Mouse (Mus musculus): ENCODE measurements around the gene Twf2.

GRCm38 (mm10) chr9:106251066-106251465 lies 48.2 kb downstream of the Twf2 start:
- no peak for TF ChIP-seq POLR2A (IDR thresholded peaks at IDR 0.05; ENCODE audit: extremely low read depth, insufficient read depth, low read length)
- TF ChIP-seq CTCF (IDR thresholded peaks at IDR 0.05; ENCODE audit: low read depth, low read length), result no peak

Measured in liver, adult 2 months (tissue).